Mouse (Mus musculus): ENCODE data around the gene Gm21953. TPM values are rescaled to one million over a fixed set of nuclear protein-coding genes. Genes with fewer than 3 reads are reported as not detected.

The Gm21953 gene
- polyA plus RNA-seq (2014; fragmentation: Illumina TruSeq; extraction: RNeasy Lipid Tissue Mini Kit (QIAGEN cat#74804); ENCODE audit: low read depth, low replicate concordance): not detected

DNA sequence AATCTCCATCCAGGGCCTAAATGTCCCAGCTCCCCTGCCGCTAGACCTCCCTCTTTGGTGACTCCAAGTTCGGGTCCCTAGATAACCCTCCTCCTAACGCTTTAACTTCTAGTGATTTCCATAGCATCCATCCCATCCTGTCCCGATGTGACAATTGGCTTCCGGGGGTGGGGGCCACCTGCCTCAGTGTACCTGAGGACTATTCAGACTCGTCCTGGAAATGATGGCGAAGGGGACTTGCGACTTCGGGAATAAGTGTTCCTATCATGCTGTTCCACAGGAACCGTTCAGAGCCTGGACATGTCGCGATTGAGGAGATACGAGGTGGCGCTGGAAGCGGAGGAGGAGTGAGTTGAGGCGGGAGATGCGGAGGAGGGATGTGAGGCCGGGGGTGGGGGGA, at the start of gene Gm21953:
Gene Gm21953 (plus strand): TSS at position 301 of the 400 bp plus-strand sequence.

DNA sequence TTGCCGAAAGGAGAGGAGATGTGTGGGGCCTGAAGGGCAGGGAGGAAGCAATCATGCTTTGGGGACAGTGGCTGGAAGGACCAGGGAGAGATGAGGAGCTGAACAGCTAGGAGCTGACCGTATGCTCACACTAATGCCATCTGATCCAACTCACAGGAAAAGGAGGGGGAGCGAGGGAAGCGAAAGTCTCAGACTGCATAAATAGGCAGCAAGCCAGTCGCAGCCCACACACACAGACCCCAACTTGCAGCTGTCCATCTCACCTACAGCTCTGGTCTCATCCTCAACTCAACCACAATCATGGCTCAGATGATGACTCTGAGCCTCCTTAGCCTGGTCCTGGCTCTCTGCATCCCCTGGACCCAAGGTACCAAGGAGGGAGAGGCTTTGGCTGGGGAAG, 38.6 kb upstream of the Gm21953 start, which contains the start of gene Ccl21b:
Gene Ccl21b (plus strand): TSS at position 301 of the 400 bp plus-strand sequence.

DNA sequence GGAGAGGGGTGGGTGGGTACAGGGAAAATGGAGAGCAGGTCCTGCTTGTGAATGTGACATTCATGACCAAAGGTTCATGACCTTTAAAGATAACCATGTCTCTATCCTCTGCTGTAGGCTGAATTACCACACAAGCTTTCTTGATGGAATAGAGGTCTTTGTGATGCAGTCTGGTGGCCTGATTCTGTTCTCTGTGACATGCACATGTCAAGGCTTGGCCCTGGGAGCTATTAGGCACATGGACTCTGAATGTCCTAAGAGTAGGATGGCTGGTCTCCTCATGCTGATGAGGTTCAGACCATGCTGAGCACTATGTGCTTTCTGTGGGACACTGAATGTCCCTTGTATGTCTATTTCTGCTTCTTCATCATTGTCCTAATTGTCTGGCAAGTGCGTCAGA, 24.0 kb downstream of the Gm21953 start, which contains the start of gene Fam205a3:
Gene Fam205a3 (plus strand): TSS at position 301 of the 400 bp plus-strand sequence.

Other genes with a start within 250 kb of the Gm21953 start
- gene Gm3893, start 203.1 kb upstream of the Gm21953 start, polyA plus RNA-seq (2014; fragmentation: Illumina TruSeq; extraction: RNeasy Lipid Tissue Mini Kit (QIAGEN cat#74804); ENCODE audit: low read depth, low replicate concordance): not detected
- not detected for gene Gm13304, start 179.4 kb upstream of the Gm21953 start, polyA plus RNA-seq (2014; fragmentation: Illumina TruSeq; extraction: RNeasy Lipid Tissue Mini Kit (QIAGEN cat#74804); ENCODE audit: low read depth, low replicate concordance)
- gene Gm13306, start 140.8 kb upstream of the Gm21953 start, polyA plus RNA-seq (2014; fragmentation: Illumina TruSeq; extraction: RNeasy Lipid Tissue Mini Kit (QIAGEN cat#74804); ENCODE audit: low read depth, low replicate concordance): not detected
- gene Gm13305, start 125.7 kb upstream of the Gm21953 start, polyA plus RNA-seq (2014; fragmentation: Illumina TruSeq; extraction: RNeasy Lipid Tissue Mini Kit (QIAGEN cat#74804); ENCODE audit: low read depth, low replicate concordance): 1.4 TPM
- 0.73 TPM for gene Gm10600, start 53.6 kb upstream of the Gm21953 start, polyA plus RNA-seq (2014; fragmentation: Illumina TruSeq; extraction: RNeasy Lipid Tissue Mini Kit (QIAGEN cat#74804); ENCODE audit: low read depth, low replicate concordance)
- gene Ccl21b, start 38.5 kb upstream of the Gm21953 start, polyA plus RNA-seq (2014; fragmentation: Illumina TruSeq; extraction: RNeasy Lipid Tissue Mini Kit (QIAGEN cat#74804); ENCODE audit: low read depth, low replicate concordance): not detected
- gene Fam205a3, start 24.1 kb downstream of the Gm21953 start, polyA plus RNA-seq (2014; fragmentation: Illumina TruSeq; extraction: RNeasy Lipid Tissue Mini Kit (QIAGEN cat#74804); ENCODE audit: low read depth, low replicate concordance): not detected
- not detected for gene Gm21586, start 145.1 kb downstream of the Gm21953 start, polyA plus RNA-seq (2014; fragmentation: Illumina TruSeq; extraction: RNeasy Lipid Tissue Mini Kit (QIAGEN cat#74804); ENCODE audit: low read depth, low replicate concordance)
- not detected for gene Gm2163, start 172.5 kb downstream of the Gm21953 start, polyA plus RNA-seq (2014; fragmentation: Illumina TruSeq; extraction: RNeasy Lipid Tissue Mini Kit (QIAGEN cat#74804); ENCODE audit: low read depth, low replicate concordance)
- gene Fam205a2, start 233.9 kb downstream of the Gm21953 start, polyA plus RNA-seq (2014; fragmentation: Illumina TruSeq; extraction: RNeasy Lipid Tissue Mini Kit (QIAGEN cat#74804); ENCODE audit: low read depth, low replicate concordance): not detected